Mouse (Mus musculus): Measurements from ENCODE around the gene AK157302. TPM values are rescaled to one million over a fixed set of nuclear protein-coding genes. Genes with fewer than 3 reads are reported as not detected.

AK157302 gene
- polyA plus RNA-seq (2014; fragmentation: Illumina TruSeq; extraction: RNeasy Lipid Tissue Mini Kit (QIAGEN cat#74804); ENCODE audit: low read depth, low replicate concordance): 4.2 TPM

DNA sequence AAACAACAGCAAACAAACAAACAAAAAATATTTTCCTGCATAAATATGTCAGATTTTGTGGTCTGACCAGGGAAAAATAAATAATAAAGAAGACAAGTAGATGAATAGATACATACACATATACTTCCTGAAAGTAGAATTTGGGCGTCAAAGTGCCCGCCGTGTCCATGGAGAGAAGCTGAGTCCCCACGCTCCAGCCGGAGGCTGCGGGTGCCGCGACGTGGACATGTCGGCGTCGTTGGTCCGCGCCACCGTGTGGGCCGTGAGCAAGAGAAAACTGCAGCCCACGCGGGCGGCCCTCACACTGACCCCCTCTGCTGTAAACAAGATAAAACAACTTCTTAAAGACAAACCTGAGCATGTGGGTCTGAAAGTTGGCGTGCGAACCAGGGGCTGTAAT, at the start of gene AK157302:
Gene AK157302 (plus strand): TSS at position 144 of the 400 bp plus-strand sequence.

DNA sequence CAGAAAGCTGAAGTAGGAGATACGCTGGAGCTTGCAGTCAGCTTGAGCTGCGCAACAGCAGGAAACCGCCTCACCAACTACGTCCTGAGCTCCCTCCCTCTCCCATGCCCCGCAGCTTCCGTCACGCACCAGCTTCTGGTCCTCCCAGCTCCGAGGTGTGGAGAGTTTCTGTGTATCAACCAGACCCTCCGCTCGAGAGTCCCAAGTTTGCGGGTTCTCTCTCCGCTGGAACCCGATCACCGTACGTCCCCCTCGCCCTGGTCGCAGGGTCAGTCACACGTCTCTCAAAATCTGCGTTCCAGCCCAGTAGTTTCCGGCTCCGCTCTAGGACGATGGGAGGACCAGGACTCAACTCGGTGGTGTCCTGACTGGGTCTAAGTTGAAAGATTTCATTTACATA, 41.6 kb upstream of the AK157302 start, which contains the start of gene Zscan26:
Gene Zscan26 (minus strand): TSS at position 282 of the 400 bp plus-strand sequence.

DNA sequence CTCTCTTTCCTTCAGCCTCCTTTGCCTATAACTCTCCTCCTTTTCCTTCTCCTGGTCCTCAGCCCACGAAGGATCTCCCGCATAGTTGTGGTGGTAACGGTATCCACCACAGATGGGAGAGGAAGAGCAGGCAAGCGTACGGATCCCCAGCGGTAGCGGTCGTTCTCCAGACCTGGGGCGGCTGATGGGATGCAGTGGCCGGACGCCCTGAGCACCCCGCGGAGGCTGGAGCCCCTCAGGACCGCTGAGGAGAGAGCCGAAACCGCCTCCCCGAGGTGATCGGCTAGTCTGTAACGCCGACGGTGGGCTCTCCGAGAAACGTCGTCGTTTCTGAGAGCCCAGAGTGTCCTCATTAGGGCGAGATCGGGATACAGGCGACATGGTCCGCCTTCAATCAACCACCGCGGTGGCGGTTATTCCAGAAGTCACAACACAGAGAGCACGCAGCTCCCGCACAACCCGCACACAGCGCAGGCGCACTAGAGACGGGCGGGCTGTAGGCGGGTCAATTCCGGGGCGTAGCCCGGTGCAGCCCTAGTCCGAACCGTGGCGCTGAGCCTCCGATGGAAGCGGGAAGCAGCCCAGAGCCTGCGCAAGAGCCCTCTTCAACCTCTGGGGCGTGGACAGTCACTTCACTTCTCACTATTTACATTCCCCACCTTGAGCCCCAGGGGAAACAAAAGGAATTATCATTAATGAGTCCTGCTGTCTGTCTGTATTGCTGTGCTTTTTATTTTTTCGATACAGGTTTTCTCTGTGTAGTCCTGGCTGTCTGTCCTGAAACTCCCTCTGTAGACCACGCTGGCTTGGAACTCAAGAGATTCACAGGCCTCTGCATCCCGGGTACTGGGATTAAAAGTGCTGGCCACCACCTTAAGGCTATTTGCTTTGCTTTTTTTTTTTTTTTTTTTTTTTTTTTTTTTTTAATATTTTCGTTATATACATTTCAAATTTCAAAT, 26.7 kb upstream of the AK157302 start, which contains the start of gene Nkapl:
Gene Nkapl (minus strand): TSS at position 449 of the 959 bp plus-strand sequence.

DNA sequence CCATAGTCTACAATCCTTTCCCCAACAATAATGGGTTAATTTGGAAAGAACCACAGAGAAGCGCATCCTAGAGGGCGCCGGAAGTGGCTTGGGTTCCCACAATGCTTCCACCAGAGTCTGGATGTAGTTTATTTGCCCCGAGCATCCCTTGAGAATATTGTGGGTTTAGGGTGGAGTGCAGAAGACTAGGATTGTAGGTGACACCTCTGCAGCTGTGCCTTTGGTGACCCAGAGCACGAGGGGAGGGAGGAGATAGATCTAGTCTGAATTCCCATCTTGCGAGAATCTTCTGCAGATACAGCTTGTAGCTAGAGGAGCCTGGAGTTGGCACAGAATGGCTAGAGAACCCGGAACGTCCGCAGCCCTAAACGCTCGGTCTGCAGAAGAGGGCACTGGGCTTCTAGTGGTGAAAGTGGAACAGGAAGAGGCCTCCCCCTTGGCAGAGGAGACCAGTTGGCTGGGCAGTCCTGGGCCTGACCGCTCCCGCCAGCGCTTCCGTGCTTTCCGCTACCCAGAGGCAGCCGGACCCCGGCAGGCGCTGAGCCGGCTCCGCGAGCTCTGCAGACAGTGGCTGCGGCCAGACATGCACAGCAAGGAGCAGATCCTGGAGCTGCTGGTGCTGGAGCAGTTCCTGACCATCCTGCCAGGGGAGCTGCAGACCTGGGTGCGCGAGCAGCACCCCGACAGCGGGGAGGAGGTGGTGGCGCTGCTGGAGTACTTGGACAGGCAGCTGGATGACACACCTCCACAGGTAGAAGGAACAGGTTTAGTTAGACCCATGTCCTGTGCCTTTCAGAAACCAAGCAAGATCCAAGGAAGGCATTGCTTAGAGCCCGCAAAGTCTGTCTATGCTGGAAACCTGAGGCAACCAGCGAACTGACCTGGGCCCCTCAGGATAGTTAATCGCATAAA, 16.0 kb upstream of the AK157302 start, which contains the start of the genes Zkscan4 and Gm10065:
Gene Zkscan4 (plus strand): TSS at position 149 of the 912 bp plus-strand sequence.
Gene Gm10065 (minus strand): TSS at position 683 of the 912 bp plus-strand sequence.

DNA sequence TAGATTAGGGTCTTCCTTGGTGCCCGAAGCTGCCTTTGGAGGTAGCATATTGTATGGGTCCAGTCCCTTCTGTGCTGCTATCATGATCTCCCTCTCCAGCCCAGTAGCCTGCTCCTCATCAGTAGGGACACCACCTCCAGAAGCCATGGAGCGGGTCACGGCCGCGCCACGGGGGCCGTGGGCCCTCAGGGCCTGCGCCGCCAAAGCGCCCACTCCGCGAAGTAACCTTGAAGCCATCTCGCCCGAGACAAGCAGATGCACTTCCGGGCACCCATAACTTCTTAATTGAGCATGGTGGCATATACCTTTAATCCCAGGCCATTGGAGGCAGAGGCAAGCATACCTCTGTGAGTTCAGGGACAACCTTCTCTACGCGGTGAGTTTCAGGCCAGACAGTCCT, 6.2 kb downstream of the AK157302 start, which contains the start of gene Gm11273:
Gene Gm11273 (minus strand): TSS at position 237 of the 400 bp plus-strand sequence.

DNA sequence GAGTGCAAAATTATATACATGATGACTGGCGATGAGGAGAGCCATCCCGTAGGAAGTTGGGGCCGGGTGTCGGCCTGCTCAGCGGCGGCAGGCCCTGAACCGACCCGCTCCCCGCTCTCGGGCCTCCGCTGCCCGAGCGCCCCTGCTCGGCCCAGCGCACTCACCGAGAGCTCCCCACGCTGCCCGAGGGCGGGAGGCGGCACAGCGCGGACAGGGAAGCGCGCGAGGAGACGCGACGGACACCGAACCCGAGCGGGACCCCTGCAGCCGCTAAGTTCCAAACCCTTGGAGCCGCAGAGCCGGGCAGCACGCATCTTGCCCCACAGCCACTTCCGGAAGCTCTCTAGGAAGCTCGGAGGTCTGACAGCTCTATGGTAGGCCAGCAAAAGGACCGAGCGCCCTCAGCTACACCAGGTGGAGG, 35.8 kb downstream of the AK157302 start, which contains the start of gene Zkscan8:
Gene Zkscan8 (minus strand): TSS at position 340 of the 421 bp plus-strand sequence.

DNA sequence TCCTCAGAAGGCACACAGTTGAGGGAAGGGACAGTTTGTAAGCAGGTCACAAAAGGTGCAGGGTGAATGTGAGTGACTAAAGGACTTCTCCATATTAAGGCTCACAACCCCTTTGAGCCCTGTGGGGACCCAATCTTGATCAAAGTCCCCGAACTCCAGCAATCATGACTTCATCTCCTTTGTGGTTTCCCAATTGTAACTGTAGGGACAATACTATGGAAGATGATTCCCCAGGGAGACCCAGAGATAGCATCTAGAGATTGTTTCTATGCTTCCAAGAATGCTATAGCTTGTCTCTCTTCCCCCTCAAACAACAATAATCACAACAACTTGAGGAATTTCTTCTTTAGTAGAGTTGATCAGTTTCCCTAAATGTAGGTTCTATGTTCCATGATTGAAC, 47.7 kb downstream of the AK157302 start, which contains the start of gene Olfr1366:
Gene Olfr1366 (minus strand): TSS at position 101 of the 400 bp plus-strand sequence.

Other genes starting within 250 kb of the AK157302 start
- not detected for gene Gpx5, start 202.5 kb upstream of the AK157302 start, polyA plus RNA-seq (2014; fragmentation: Illumina TruSeq; extraction: RNeasy Lipid Tissue Mini Kit (QIAGEN cat#74804); ENCODE audit: low read depth, low replicate concordance)
- gene Gpx6, start 183.1 kb upstream of the AK157302 start, polyA plus RNA-seq (2014; fragmentation: Illumina TruSeq; extraction: RNeasy Lipid Tissue Mini Kit (QIAGEN cat#74804); ENCODE audit: low read depth, low replicate concordance): 104 TPM
- not detected for gene Olfr1367, start 148.3 kb upstream of the AK157302 start, polyA plus RNA-seq (2014; fragmentation: Illumina TruSeq; extraction: RNeasy Lipid Tissue Mini Kit (QIAGEN cat#74804); ENCODE audit: low read depth, low replicate concordance)
- gene Zscan12, start 132.4 kb upstream of the AK157302 start, polyA plus RNA-seq (2014; fragmentation: Illumina TruSeq; extraction: RNeasy Lipid Tissue Mini Kit (QIAGEN cat#74804); ENCODE audit: low read depth, low replicate concordance): 9.8 TPM
- 62.6 TPM for gene Zkscan3, start 92.5 kb upstream of the AK157302 start, polyA plus RNA-seq (2014; fragmentation: Illumina TruSeq; extraction: RNeasy Lipid Tissue Mini Kit (QIAGEN cat#74804); ENCODE audit: low read depth, low replicate concordance)
- gene Pgbd1, start 54.2 kb upstream of the AK157302 start, polyA plus RNA-seq (2014; fragmentation: Illumina TruSeq; extraction: RNeasy Lipid Tissue Mini Kit (QIAGEN cat#74804); ENCODE audit: low read depth, low replicate concordance): 7.0 TPM
- gene Zscan26, start 41.5 kb upstream of the AK157302 start, polyA plus RNA-seq (2014; fragmentation: Illumina TruSeq; extraction: RNeasy Lipid Tissue Mini Kit (QIAGEN cat#74804); ENCODE audit: low read depth, low replicate concordance): 67.5 TPM
- 1.5 TPM for gene Nkapl, start 26.7 kb upstream of the AK157302 start, polyA plus RNA-seq (2014; fragmentation: Illumina TruSeq; extraction: RNeasy Lipid Tissue Mini Kit (QIAGEN cat#74804); ENCODE audit: low read depth, low replicate concordance)
- gene Zkscan4, start 16.3 kb upstream of the AK157302 start, polyA plus RNA-seq (2014; fragmentation: Illumina TruSeq; extraction: RNeasy Lipid Tissue Mini Kit (QIAGEN cat#74804); ENCODE audit: low read depth, low replicate concordance): 1.5 TPM
- not detected for gene Gm10065, start 15.8 kb upstream of the AK157302 start, polyA plus RNA-seq (2014; fragmentation: Illumina TruSeq; extraction: RNeasy Lipid Tissue Mini Kit (QIAGEN cat#74804); ENCODE audit: low read depth, low replicate concordance)
- gene Gm11273, start 6.2 kb downstream of the AK157302 start, polyA plus RNA-seq (2014; fragmentation: Illumina TruSeq; extraction: RNeasy Lipid Tissue Mini Kit (QIAGEN cat#74804); ENCODE audit: low read depth, low replicate concordance): not detected
- gene Zkscan8, start 35.9 kb downstream of the AK157302 start, polyA plus RNA-seq (2014; fragmentation: Illumina TruSeq; extraction: RNeasy Lipid Tissue Mini Kit (QIAGEN cat#74804); ENCODE audit: low read depth, low replicate concordance): 26.7 TPM
- not detected for gene Olfr1366, start 47.6 kb downstream of the AK157302 start, polyA plus RNA-seq (2014; fragmentation: Illumina TruSeq; extraction: RNeasy Lipid Tissue Mini Kit (QIAGEN cat#74804); ENCODE audit: low read depth, low replicate concordance)
- gene Olfr1535, start 64.7 kb downstream of the AK157302 start, polyA plus RNA-seq (2014; fragmentation: Illumina TruSeq; extraction: RNeasy Lipid Tissue Mini Kit (QIAGEN cat#74804); ENCODE audit: low read depth, low replicate concordance): not detected
- not detected for gene Olfr1364, start 86.5 kb downstream of the AK157302 start, polyA plus RNA-seq (2014; fragmentation: Illumina TruSeq; extraction: RNeasy Lipid Tissue Mini Kit (QIAGEN cat#74804); ENCODE audit: low read depth, low replicate concordance)
- not detected for gene Olfr1362, start 118.8 kb downstream of the AK157302 start, polyA plus RNA-seq (2014; fragmentation: Illumina TruSeq; extraction: RNeasy Lipid Tissue Mini Kit (QIAGEN cat#74804); ENCODE audit: low read depth, low replicate concordance)
- not detected for gene Olfr11, start 147.3 kb downstream of the AK157302 start, polyA plus RNA-seq (2014; fragmentation: Illumina TruSeq; extraction: RNeasy Lipid Tissue Mini Kit (QIAGEN cat#74804); ENCODE audit: low read depth, low replicate concordance)
- not detected for gene Olfr1361, start 168.2 kb downstream of the AK157302 start, polyA plus RNA-seq (2014; fragmentation: Illumina TruSeq; extraction: RNeasy Lipid Tissue Mini Kit (QIAGEN cat#74804); ENCODE audit: low read depth, low replicate concordance)
- not detected for gene Olfr1360, start 182.2 kb downstream of the AK157302 start, polyA plus RNA-seq (2014; fragmentation: Illumina TruSeq; extraction: RNeasy Lipid Tissue Mini Kit (QIAGEN cat#74804); ENCODE audit: low read depth, low replicate concordance)
- not detected for gene Olfr1359, start 202.9 kb downstream of the AK157302 start, polyA plus RNA-seq (2014; fragmentation: Illumina TruSeq; extraction: RNeasy Lipid Tissue Mini Kit (QIAGEN cat#74804); ENCODE audit: low read depth, low replicate concordance)
- gene Hist1h2bl, start 220.9 kb downstream of the AK157302 start, polyA plus RNA-seq (2014; fragmentation: Illumina TruSeq; extraction: RNeasy Lipid Tissue Mini Kit (QIAGEN cat#74804); ENCODE audit: low read depth, low replicate concordance): not detected
- not detected for gene Hist1h2ai, start 221.2 kb downstream of the AK157302 start, polyA plus RNA-seq (2014; fragmentation: Illumina TruSeq; extraction: RNeasy Lipid Tissue Mini Kit (QIAGEN cat#74804); ENCODE audit: low read depth, low replicate concordance)
- not detected for gene Hist1h3h, start 222.4 kb downstream of the AK157302 start, polyA plus RNA-seq (2014; fragmentation: Illumina TruSeq; extraction: RNeasy Lipid Tissue Mini Kit (QIAGEN cat#74804); ENCODE audit: low read depth, low replicate concordance)
- not detected for gene Hist1h2bm, start 226.8 kb downstream of the AK157302 start, polyA plus RNA-seq (2014; fragmentation: Illumina TruSeq; extraction: RNeasy Lipid Tissue Mini Kit (QIAGEN cat#74804); ENCODE audit: low read depth, low replicate concordance)
- gene Hist1h4j, start 239.8 kb downstream of the AK157302 start, polyA plus RNA-seq (2014; fragmentation: Illumina TruSeq; extraction: RNeasy Lipid Tissue Mini Kit (QIAGEN cat#74804); ENCODE audit: low read depth, low replicate concordance): 2.0 TPM